Mouse (Mus musculus) embryonic fibroblast, embryonic 13.5 days (primary cell): ENCODE results near the gene Naa25.

Experiments used
- CTCF ChIP-seq: IDR thresholded peaks from 2 replicates; pipeline ENCODE4 v1.5.1; 2011; ENCODE audit warnings: mild to moderate bottlenecking, control low read depth, low read length, moderate library complexity, borderline replicate concordance; ENCODE audit not compliant: insufficient read depth
- POLR2A ChIP-seq: IDR thresholded peaks from 2 replicates; pipeline ENCODE4 v1.6.1; 2011; ENCODE audit warnings: low read depth, mild to moderate bottlenecking, control low read depth, low read length, moderate library complexity

DNA sequence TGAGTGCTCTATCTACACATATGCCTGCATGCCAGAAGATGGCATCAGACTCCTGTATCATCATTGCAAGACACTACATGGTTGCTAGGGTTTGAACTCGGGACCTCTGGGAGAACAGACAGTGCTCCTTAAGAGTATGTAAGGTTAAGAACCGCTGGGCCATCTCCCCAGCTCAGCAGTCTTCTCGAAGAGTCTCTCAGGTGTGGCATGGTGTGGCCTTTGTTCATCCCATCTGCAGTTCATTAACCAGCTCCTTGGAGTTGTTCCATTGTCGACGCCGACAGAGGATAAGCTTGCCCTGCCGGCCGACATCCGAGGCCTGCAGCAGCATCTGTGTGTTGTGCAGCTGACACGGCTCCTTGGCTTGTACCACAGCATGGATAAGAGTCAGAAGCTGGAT, 25.6 kb downstream of the Naa25 start:
- TF ChIP-seq CTCF: no peak
- TF ChIP-seq POLR2A: no peak
